Mouse (Mus musculus): ENCODE measurements around the gene Tenm2. TPM values are rescaled to one million over a fixed set of nuclear protein-coding genes. Genes with fewer than 3 reads are reported as not detected.

The Tenm2 gene
- polyA plus RNA-seq, 1 experiment: not detected

GRCm38 (mm10) chr11:37222056-37222455, 13.7 kb downstream of the Tenm2 start:
- Histone ChIP-seq H3K27ac (ENCODE audit: insufficient read depth, low read depth, low read length) (no peak overlapping the region), H3K4me3 (ENCODE audit: insufficient read depth, low read length) (no peak overlapping the region), H3K4me1 (ENCODE audit: control insufficient read depth, insufficient read depth, low read length) (no peaks in the 10 kb centered on the region)
- no peak for TF ChIP-seq POLR2A (IDR thresholded peaks at IDR 0.05; ENCODE audit: borderline replicate concordance, low read depth, low read length)
- TF ChIP-seq CTCF (IDR thresholded peaks at IDR 0.05; ENCODE audit: low read depth, low read length): no peak

GRCm38 (mm10) chr11:37220921-37221320, 14.8 kb downstream of the Tenm2 start:
- TF ChIP-seq CTCF (IDR thresholded peaks at IDR 0.05; ENCODE audit: low read depth, low read length) (no peak), POLR2A (IDR thresholded peaks at IDR 0.05; ENCODE audit: borderline replicate concordance, low read depth, low read length) (no peak)
- Histone ChIP-seq H3K4me3 (ENCODE audit: insufficient read depth, low read length) (no peak overlapping the region), H3K27ac (ENCODE audit: insufficient read depth, low read depth, low read length) (no peak overlapping the region), H3K4me1 (ENCODE audit: control insufficient read depth, insufficient read depth, low read length) (no peaks in the 10 kb centered on the region)

- TF ChIP-seq POLR2A (IDR thresholded peaks at IDR 0.05; ENCODE audit: borderline replicate concordance, low read depth, low read length) (no peak), CTCF (IDR thresholded peaks at IDR 0.05; ENCODE audit: low read depth, low read length) (no peak)
- Histone ChIP-seq H3K4me3 (ENCODE audit: insufficient read depth, low read length) (no peak overlapping the region), H3K27ac (ENCODE audit: insufficient read depth, low read depth, low read length) (no peak overlapping the region), H3K4me1 (ENCODE audit: control insufficient read depth, insufficient read depth, low read length) (no peaks in the 10 kb centered on the region)
Observed at GRCm38 (mm10) chr11:37186132-37186531, 49.6 kb downstream of the Tenm2 start.

- H3K27ac ChIP-seq (ENCODE audit: insufficient read depth, low read depth, low read length): peak overlapping the region; percentile 34; the same call in 1 of the 2 replicates
- TF ChIP-seq POLR2A (IDR thresholded peaks at IDR 0.05; ENCODE audit: borderline replicate concordance, low read depth, low read length) (no peak), CTCF (IDR thresholded peaks at IDR 0.05; ENCODE audit: low read depth, low read length) (no peak)
- H3K4me3 ChIP-seq (ENCODE audit: insufficient read depth, low read length): no peak overlapping the region
- peaks cover 15% of the 10 kb centered on the region for H3K4me1 ChIP-seq (ENCODE audit: control insufficient read depth, insufficient read depth, low read length)
Observed at GRCm38 (mm10) chr11:37177426-37177825, 58.3 kb downstream of the Tenm2 start.

DNA sequence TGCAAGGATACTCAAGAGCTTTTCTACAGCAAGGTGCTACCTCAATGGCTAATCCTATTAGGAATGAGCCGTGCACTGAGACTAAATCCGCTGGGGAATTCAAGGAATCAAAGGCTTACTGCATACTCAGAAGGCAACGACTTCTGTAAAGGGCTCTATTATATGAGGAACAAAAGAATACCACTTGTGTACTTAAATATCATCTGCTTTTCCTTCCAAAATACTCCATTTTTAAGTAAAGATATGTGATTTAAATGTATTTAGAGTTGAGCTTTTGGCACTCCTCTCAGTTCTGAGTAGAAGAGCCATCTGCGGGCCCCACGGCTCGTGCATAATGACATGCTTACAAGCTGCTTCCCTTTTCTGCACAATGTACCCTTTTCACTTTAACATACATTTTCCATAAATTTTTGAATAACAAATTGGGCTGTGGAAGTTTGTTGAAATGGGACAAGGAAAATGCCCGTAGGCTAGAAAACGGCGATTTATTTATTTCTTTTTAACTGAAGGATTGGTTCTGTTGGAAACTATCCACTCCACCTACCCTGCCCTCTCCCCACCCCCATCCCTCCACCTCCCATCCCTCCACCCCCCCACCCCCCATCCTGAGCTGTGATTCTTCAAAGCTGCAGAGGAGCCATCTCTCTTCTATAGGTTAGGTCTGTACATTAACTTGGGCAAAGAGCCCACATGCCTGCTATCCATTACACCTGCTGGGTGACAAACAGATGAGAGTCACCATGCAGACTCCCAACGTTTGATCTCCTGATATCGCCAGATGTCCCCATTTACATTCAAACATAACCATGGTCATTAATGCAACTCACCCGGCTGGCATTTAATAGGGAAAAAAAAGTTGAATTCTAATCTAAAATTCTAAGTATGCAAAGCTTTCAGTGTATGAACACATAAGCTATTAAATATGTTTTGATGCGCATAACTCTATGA, 81.6 kb downstream of the Tenm2 start:
- Histone ChIP-seq H3K4me1 (ENCODE audit: control insufficient read depth, insufficient read depth, low read length) (no peaks in the 10 kb centered on the region), H3K27ac (ENCODE audit: insufficient read depth, low read depth, low read length) (no peak overlapping the region), H3K4me3 (ENCODE audit: insufficient read depth, low read length) (no peak overlapping the region)
- TF ChIP-seq CTCF (IDR thresholded peaks at IDR 0.05; ENCODE audit: low read depth, low read length): no peak
- no peak for TF ChIP-seq POLR2A (IDR thresholded peaks at IDR 0.05; ENCODE audit: borderline replicate concordance, low read depth, low read length)

- Histone ChIP-seq H3K27ac (ENCODE audit: insufficient read depth, low read depth, low read length) (no peak overlapping the region), H3K4me1 (ENCODE audit: control insufficient read depth, insufficient read depth, low read length) (no peaks in the 10 kb centered on the region), H3K4me3 (ENCODE audit: insufficient read depth, low read length) (no peak overlapping the region)
- no peak for TF ChIP-seq CTCF (IDR thresholded peaks at IDR 0.05; ENCODE audit: low read depth, low read length)
- no peak for TF ChIP-seq POLR2A (IDR thresholded peaks at IDR 0.05; ENCODE audit: borderline replicate concordance, low read depth, low read length)
Observed at GRCm38 (mm10) chr11:37153382-37153781, 82.4 kb downstream of the Tenm2 start.

DNA sequence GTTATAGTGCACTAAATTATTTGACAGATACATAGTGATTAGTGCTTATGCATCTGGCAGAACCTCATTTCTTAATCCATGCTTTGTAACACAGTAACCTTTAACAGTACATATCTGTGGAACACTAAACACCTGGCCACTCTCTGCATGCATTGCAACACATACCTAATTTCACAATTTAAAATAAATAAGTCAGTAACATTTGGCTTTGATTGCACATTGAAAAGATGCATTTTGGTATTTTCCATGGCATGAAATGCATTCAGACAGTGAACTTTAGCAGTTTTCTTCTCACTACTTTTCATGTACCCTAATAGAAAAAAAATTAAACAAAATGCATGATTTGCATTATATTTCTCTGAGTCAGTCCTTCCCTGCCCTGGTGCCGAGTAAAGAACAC, 85.8 kb downstream of the Tenm2 start:
- TF ChIP-seq POLR2A (IDR thresholded peaks at IDR 0.05; ENCODE audit: borderline replicate concordance, low read depth, low read length): no peak
- no peak for TF ChIP-seq CTCF (IDR thresholded peaks at IDR 0.05; ENCODE audit: low read depth, low read length)
- H3K4me3 ChIP-seq (ENCODE audit: insufficient read depth, low read length): no peak overlapping the region
- no peaks in the 10 kb centered on the region for H3K4me1 ChIP-seq (ENCODE audit: control insufficient read depth, insufficient read depth, low read length)
- H3K27ac ChIP-seq (ENCODE audit: insufficient read depth, low read depth, low read length): no peak overlapping the region

DNA sequence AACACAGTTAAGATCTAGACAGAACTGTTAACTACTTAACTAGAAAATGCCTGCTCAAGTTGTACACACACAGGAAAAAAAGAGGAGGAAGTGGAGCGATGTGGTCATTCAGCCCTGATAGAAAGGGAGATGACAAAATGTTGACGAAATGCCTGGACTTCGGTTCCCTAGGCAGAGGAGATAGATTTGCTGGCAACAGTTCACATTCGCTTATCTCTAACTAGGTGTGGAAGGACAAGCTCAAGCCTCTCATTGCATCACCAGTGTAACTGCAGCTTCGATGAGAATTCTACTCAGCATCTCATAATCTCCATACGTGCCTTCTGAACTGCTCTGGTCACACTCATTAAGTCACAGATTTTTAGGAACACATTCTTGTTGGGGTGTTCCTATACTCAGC, 91.8 kb downstream of the Tenm2 start:
- TF ChIP-seq POLR2A (IDR thresholded peaks at IDR 0.05; ENCODE audit: borderline replicate concordance, low read depth, low read length) (no peak), CTCF (IDR thresholded peaks at IDR 0.05; ENCODE audit: low read depth, low read length) (no peak)
- Histone ChIP-seq H3K27ac (ENCODE audit: insufficient read depth, low read depth, low read length) (no peak overlapping the region), H3K4me1 (ENCODE audit: control insufficient read depth, insufficient read depth, low read length) (peaks cover 15% of the 10 kb centered on the region), H3K4me3 (ENCODE audit: insufficient read depth, low read length) (no peak overlapping the region)

- H3K27ac ChIP-seq (ENCODE audit: insufficient read depth, low read depth, low read length): no peak overlapping the region
- peaks cover 15% of the 10 kb centered on the region for H3K4me1 ChIP-seq (ENCODE audit: control insufficient read depth, insufficient read depth, low read length)
- no peak overlapping the region for H3K4me3 ChIP-seq (ENCODE audit: insufficient read depth, low read length)
- TF ChIP-seq CTCF (IDR thresholded peaks at IDR 0.05; ENCODE audit: low read depth, low read length) (no peak), POLR2A (IDR thresholded peaks at IDR 0.05; ENCODE audit: borderline replicate concordance, low read depth, low read length) (no peak)
Observed at GRCm38 (mm10) chr11:37143478-37143877, 92.3 kb downstream of the Tenm2 start.

DNA sequence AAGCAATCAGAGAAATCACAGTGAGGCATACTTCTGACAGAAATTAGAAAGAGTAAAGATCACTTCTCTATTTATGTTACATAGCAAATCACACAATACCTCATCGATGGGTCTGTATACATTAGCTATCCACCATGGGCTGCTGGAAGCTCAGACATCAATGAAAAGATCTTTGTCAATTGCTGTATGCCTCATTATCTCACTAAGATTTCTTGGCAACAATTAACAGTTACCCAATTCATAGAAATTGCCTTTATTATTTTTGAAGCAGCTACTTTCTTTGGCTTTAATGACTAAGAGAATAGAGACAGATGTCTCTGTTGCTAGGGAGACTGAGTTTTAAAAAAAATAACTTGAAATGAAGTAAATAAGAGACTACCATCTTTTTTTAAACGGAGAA, 106.9 kb downstream of the Tenm2 start:
- Histone ChIP-seq H3K4me1 (ENCODE audit: control insufficient read depth, insufficient read depth, low read length) (no peaks in the 10 kb centered on the region), H3K27ac (ENCODE audit: insufficient read depth, low read depth, low read length) (no peak overlapping the region), H3K4me3 (ENCODE audit: insufficient read depth, low read length) (no peak overlapping the region)
- TF ChIP-seq CTCF (IDR thresholded peaks at IDR 0.05; ENCODE audit: low read depth, low read length): no peak
- no peak for TF ChIP-seq POLR2A (IDR thresholded peaks at IDR 0.05; ENCODE audit: borderline replicate concordance, low read depth, low read length)

Measured in bone marrow macrophage, adult 2 months (primary cell).